Mouse (Mus musculus) ES-Bruce4 (cell line): Measurements from ENCODE around the gene Dennd2c.
A peak's percentile ranks its signal among the peaks of the same experiment; 100 is the strongest.

Experiments used
- CTCF ChIP-seq: IDR thresholded peaks from one replicate; pipeline ENCODE4 v1.8.1; 2011; ENCODE audit warnings: low read depth, low read length
- EP300 ChIP-seq: IDR thresholded peaks from 2 replicates; pipeline ENCODE4 v1.6.1; 2011; ENCODE audit warnings: low read depth, low read length; ENCODE audit not compliant: insufficient read depth
- POLR2A ChIP-seq: IDR thresholded peaks from one replicate; pipeline ENCODE4 v1.8.1; 2011; ENCODE audit warnings: low read length; ENCODE audit not compliant: insufficient read depth

- TF ChIP-seq POLR2A (no peak), CTCF (no peak), EP300 (peak; percentile 29; the same call in 1 of the 2 replicates)
Measured at GRCm38 (mm10) chr3:103085986-103086385, 16.4 kb upstream of the Dennd2c start.
